Mouse (Mus musculus): ENCODE data around the gene Gm5136. TPM values are rescaled to one million over a fixed set of nuclear protein-coding genes. Genes with fewer than 3 reads are reported as not detected.

Gm5136 gene
- total and polyA plus RNA-seq, 3 experiments = not detected

GRCm38 (mm10) chr10:108690954-108691353 is 9.0 kb downstream of the Gm5136 start:
- DNase-seq (ENCODE audit: extremely low read depth) = no peak
- H3K4me3 ChIP-seq (replicated peaks in 1 of 3; ENCODE audit: low read depth in 2 of 3, low read length in 2 of 3, poor library complexity in 1 of 3) = no peak overlapping the region
- no peak for TF ChIP-seq KAT2A (IDR thresholded peaks at IDR 0.05; ENCODE audit: insufficient replicate concordance, low read length)
- no peak for TF ChIP-seq BHLHE40 (IDR thresholded peaks at IDR 0.05; ENCODE audit: low read depth, low read length)
- no peak for TF ChIP-seq ZKSCAN1 (IDR thresholded peaks at IDR 0.05; ENCODE audit: borderline replicate concordance, low read depth, low read length)
- TF ChIP-seq NRF1 (IDR thresholded peaks at IDR 0.05; ENCODE audit: low read depth, low read length) = no peak
- H3K27ac ChIP-seq (ENCODE audit: insufficient read depth, low read depth) = no peak overlapping the region
- in situ Hi-C loops (cut with MboI; ENCODE audit: low pct_ligation_motif_present, low pct_unique_long_range_greater_than_20kb, low sequenced_read_pairs) = no loop called here
- dilution Hi-C loops (cut with MboI; ENCODE audit: extremely low pct_ligation_motif_present, extremely low pct_unique_long_range_greater_than_20kb, low sequenced_read_pairs) = no loop called here
- no peaks in the 10 kb centered on the region for H3K36me3 ChIP-seq (replicated peaks in 1 of 2; ENCODE audit: control insufficient read depth in 1 of 2, insufficient read depth in 1 of 2, low read length in 1 of 2)
- H3K9ac ChIP-seq (ENCODE audit: insufficient read depth, low read depth) = no peak overlapping the region
- H3K27me3 ChIP-seq (replicated peaks) = no peaks in the 10 kb centered on the region
- H3K4me1 ChIP-seq (ENCODE audit: control insufficient read depth in 1 of 2, insufficient read depth in 2 of 2) = no peaks in the 10 kb centered on the region
- H3K9me3 ChIP-seq (replicated peaks; ENCODE audit: low read length) = no peaks in the 10 kb centered on the region
- no peak overlapping the region for H3K4me2 ChIP-seq (ENCODE audit: insufficient read depth, low read depth, poor library complexity, severe bottlenecking)
- H3K79me2 ChIP-seq (replicated peaks; ENCODE audit: control insufficient read depth, extremely low read depth, insufficient read depth, poor library complexity, severe bottlenecking) = no peaks in the 10 kb centered on the region

GRCm38 (mm10) chr10:108686696-108687095 is 13.3 kb downstream of the Gm5136 start:
- Histone ChIP-seq H3K4me2 (ENCODE audit: insufficient read depth, low read depth, poor library complexity, severe bottlenecking) (no peak overlapping the region), H3K4me1 (ENCODE audit: control insufficient read depth in 1 of 2, insufficient read depth in 2 of 2) (no peaks in the 10 kb centered on the region), H3K36me3 (replicated peaks in 1 of 2; ENCODE audit: control insufficient read depth in 1 of 2, insufficient read depth in 1 of 2, low read length in 1 of 2) (no peaks in the 10 kb centered on the region), H3K4me3 (replicated peaks in 1 of 3; ENCODE audit: low read depth in 2 of 3, low read length in 2 of 3, poor library complexity in 1 of 3) (no peak overlapping the region), H3K27ac (ENCODE audit: insufficient read depth, low read depth) (no peak overlapping the region), H3K27me3 (replicated peaks) (no peaks in the 10 kb centered on the region), H3K79me2 (replicated peaks; ENCODE audit: control insufficient read depth, extremely low read depth, insufficient read depth, poor library complexity, severe bottlenecking) (no peaks in the 10 kb centered on the region), H3K9me3 (replicated peaks; ENCODE audit: low read length) (no peaks in the 10 kb centered on the region), H3K9ac (ENCODE audit: insufficient read depth, low read depth) (no peak overlapping the region)
- DNase-seq (ENCODE audit: extremely low read depth) = no peak
- dilution Hi-C loops (cut with MboI; ENCODE audit: extremely low pct_ligation_motif_present, extremely low pct_unique_long_range_greater_than_20kb, low sequenced_read_pairs) = no loop called here
- in situ Hi-C loops (cut with MboI; ENCODE audit: low pct_ligation_motif_present, low pct_unique_long_range_greater_than_20kb, low sequenced_read_pairs) = no loop called here
- TF ChIP-seq ELF1 (IDR thresholded peaks at IDR 0.05; ENCODE audit: low read depth, low read length) (no peak), SIN3A (IDR thresholded peaks at IDR 0.05; ENCODE audit: low read length) (no peak), RAD21 (IDR thresholded peaks at IDR 0.05; ENCODE audit: low read depth, low read length) (no peak), MYC (IDR thresholded peaks at IDR 0.05; ENCODE audit: low read depth, low read length) (no peak), ZKSCAN1 (IDR thresholded peaks at IDR 0.05; ENCODE audit: borderline replicate concordance, low read depth, low read length) (no peak), MAX (IDR thresholded peaks at IDR 0.05; ENCODE audit: low read length) (no peak), E2F4 (IDR thresholded peaks at IDR 0.05; ENCODE audit: insufficient replicate concordance, low read depth, low read length) (no peak), ZNF384 (IDR thresholded peaks at IDR 0.05; ENCODE audit: low read depth, low read length) (no peak), TBP (conservative IDR thresholded peaks at IDR 0.05; ENCODE audit: low read depth, low read length) (no peak), EP300 (IDR thresholded peaks at IDR 0.05; ENCODE audit: low read length) (no peak), NRF1 (IDR thresholded peaks at IDR 0.05; ENCODE audit: low read depth, low read length) (no peak), MAZ (IDR thresholded peaks at IDR 0.05; ENCODE audit: low read depth, low read length) (no peak)

Measured in CH12.LX (cell line).